Mouse (Mus musculus): Measurements from ENCODE around the gene Plpp1.

Plpp1 gene

GRCm38 (mm10) chr13:112800597-112801380 is at the start of gene Plpp1:
Gene Plpp1 (plus strand): TSS chr13:112800792.
- peak; percentile 97 for ATAC-seq (ENCODE audit: insufficient number of reproducible peaks, low FRiP score, low TSS enrichment)

- ATAC-seq (ENCODE audit: insufficient number of reproducible peaks, low FRiP score, low TSS enrichment) = no peak
These were observed 48.9 kb upstream of the Plpp1 start for GRCm38 (mm10) chr13:112751454-112752308.

- no peak for ATAC-seq (ENCODE audit: insufficient number of reproducible peaks, low FRiP score, low TSS enrichment)
These were observed 48.1 kb upstream of the Plpp1 start for GRCm38 (mm10) chr13:112752309-112752975.

GRCm38 (mm10) chr13:112753522-112753921 is 47.1 kb upstream of the Plpp1 start:
- no peak for ATAC-seq (ENCODE audit: insufficient number of reproducible peaks, low FRiP score, low TSS enrichment)

- ATAC-seq (ENCODE audit: insufficient number of reproducible peaks, low FRiP score, low TSS enrichment) = no peak
These were observed 45.7 kb upstream of the Plpp1 start for GRCm38 (mm10) chr13:112754871-112755270.

GRCm38 (mm10) chr13:112755507-112756010 is 45.0 kb upstream of the Plpp1 start:
- no peak for ATAC-seq (ENCODE audit: insufficient number of reproducible peaks, low FRiP score, low TSS enrichment)

- no peak for ATAC-seq (ENCODE audit: insufficient number of reproducible peaks, low FRiP score, low TSS enrichment)
These were observed 43.2 kb upstream of the Plpp1 start for GRCm38 (mm10) chr13:112757395-112757794.

GRCm38 (mm10) chr13:112758546-112759090 is 42.0 kb upstream of the Plpp1 start:
- no peak for ATAC-seq (ENCODE audit: insufficient number of reproducible peaks, low FRiP score, low TSS enrichment)

- ATAC-seq (ENCODE audit: insufficient number of reproducible peaks, low FRiP score, low TSS enrichment) = no peak
These were observed 41.2 kb upstream of the Plpp1 start for GRCm38 (mm10) chr13:112759364-112759763.

- ATAC-seq (ENCODE audit: insufficient number of reproducible peaks, low FRiP score, low TSS enrichment) = no peak
These were observed 40.6 kb upstream of the Plpp1 start for GRCm38 (mm10) chr13:112759777-112760537.

- ATAC-seq (ENCODE audit: insufficient number of reproducible peaks, low FRiP score, low TSS enrichment) = no peak
These were observed 40.1 kb upstream of the Plpp1 start for GRCm38 (mm10) chr13:112760538-112760881.

GRCm38 (mm10) chr13:112761787-112762186 is 38.8 kb upstream of the Plpp1 start:
- no peak for ATAC-seq (ENCODE audit: insufficient number of reproducible peaks, low FRiP score, low TSS enrichment)

GRCm38 (mm10) chr13:112762548-112762947 is 38.0 kb upstream of the Plpp1 start:
- no peak for ATAC-seq (ENCODE audit: insufficient number of reproducible peaks, low FRiP score, low TSS enrichment)

- ATAC-seq (ENCODE audit: insufficient number of reproducible peaks, low FRiP score, low TSS enrichment) = no peak
These were observed 37.0 kb upstream of the Plpp1 start for GRCm38 (mm10) chr13:112763531-112764091.

GRCm38 (mm10) chr13:112764556-112764955 is 36.0 kb upstream of the Plpp1 start:
- no peak for ATAC-seq (ENCODE audit: insufficient number of reproducible peaks, low FRiP score, low TSS enrichment)

GRCm38 (mm10) chr13:112765654-112766053 is 34.9 kb upstream of the Plpp1 start:
- no peak for ATAC-seq (ENCODE audit: insufficient number of reproducible peaks, low FRiP score, low TSS enrichment)

GRCm38 (mm10) chr13:112770528-112771328 is 29.9 kb upstream of the Plpp1 start:
- no peak for ATAC-seq (ENCODE audit: insufficient number of reproducible peaks, low FRiP score, low TSS enrichment)

- ATAC-seq (ENCODE audit: insufficient number of reproducible peaks, low FRiP score, low TSS enrichment) = no peak
These were observed 29.0 kb upstream of the Plpp1 start for GRCm38 (mm10) chr13:112771447-112772208.

Measured in cerebellum, adult (tissue).